Mouse (Mus musculus) forebrain, postnatal 0 days (tissue): Measurements from ENCODE around the gene Ttc41. TPM values are rescaled to one million over a fixed set of nuclear protein-coding genes. Genes with fewer than 3 reads are reported as not detected.

Source experiments
- ATAC-seq: fragments of 200-750 bp; cut with Nextera tagmentation; 2 replicates; pipeline ENCODE4 v1.8.0; 2017; ENCODE audit warnings: mild to moderate bottlenecking, moderate library complexity
- DNase-seq: peaks from one replicate; pipeline ENCODE4 v3.0.0-alpha.2; 2015
- H3K27ac ChIP-seq: fragments of 300-500 bp; sonication (generic); 2 replicates; pipeline ENCODE4 v1.5.1; 2014; ENCODE audit warnings: low read depth, mild to moderate bottlenecking, antibody characterized with exemption, low read length, moderate library complexity, mixed read lengths
- H3K27me3 ChIP-seq: fragments of 300-500 bp; sonication (generic); 2 replicates; pipeline ENCODE4 v1.6.1; 2014; ENCODE audit warnings: mild to moderate bottlenecking, low read length, mixed read lengths; ENCODE audit not compliant: insufficient read depth
- H3K36me3 ChIP-seq: fragments of 300-500 bp; sonication (generic); 2 replicates; pipeline ENCODE4 v1.6.1; 2014; ENCODE audit warnings: mild to moderate bottlenecking, moderate library complexity; ENCODE audit not compliant: insufficient read depth
- H3K4me1 ChIP-seq: fragments of 300-500 bp; sonication (generic); 2 replicates; pipeline ENCODE4 v1.6.1; 2014; ENCODE audit warnings: antibody characterized with exemption; ENCODE audit not compliant: insufficient read depth
- H3K4me2 ChIP-seq: fragments of 300-500 bp; sonication (generic); 2 replicates; pipeline ENCODE4 v1.6.1; 2014; ENCODE audit warnings: low read depth, mild to moderate bottlenecking, moderate library complexity
- H3K4me3 ChIP-seq: fragments of 300-500 bp; sonication (generic); 2 replicates; pipeline ENCODE4 v1.5.1; 2014; ENCODE audit warnings: low read depth, low read length, mixed read lengths
- H3K9ac ChIP-seq: fragments of 300-500 bp; sonication (generic); 2 replicates; pipeline ENCODE4 v1.6.1; 2014; ENCODE audit warnings: mild to moderate bottlenecking
- H3K9me3 ChIP-seq: fragments of 300-500 bp; sonication (generic); 2 replicates; pipeline ENCODE4 v1.6.1; 2016; ENCODE audit warnings: low read length
- CTCF ChIP-seq: sonication (generic); IDR thresholded peaks from 2 replicates; pipeline ENCODE4 v1.5.1; 2016; ENCODE audit warnings: antibody characterized with exemption, control low read depth, low read depth
- WGBS: fragments of 180-500 bp; shearing (Covaris S2); extraction: QIAGEN DNeasy Blood & Tissue Kit; methylation state at CpG from one replicate; pipeline ENCODE4 v1.1.7; 2014; 5-methylcytosine and 5-hydroxymethylcytosine counted together
- polyA plus RNA-seq: library from polyadenylated mRNA; unstranded; fragments of >200 nt; fragmentation: Nextera tagmentation; extraction: Ambion mirVana; gene quantifications from 2 replicates; pipeline ENCODE4 v1.2.1, GENCODE M21; 2015
- total RNA-seq: library from RNA; depleted of rRNA; stranded (reverse); fragments of >200 nt; gene quantifications from 2 replicates; pipeline ENCODE4 v1.2.3, GENCODE M21; 2014

Ttc41 gene
- total and polyA plus RNA-seq, 2 experiments from 2014 or later, result 1.2 to 1.6 TPM

DNA sequence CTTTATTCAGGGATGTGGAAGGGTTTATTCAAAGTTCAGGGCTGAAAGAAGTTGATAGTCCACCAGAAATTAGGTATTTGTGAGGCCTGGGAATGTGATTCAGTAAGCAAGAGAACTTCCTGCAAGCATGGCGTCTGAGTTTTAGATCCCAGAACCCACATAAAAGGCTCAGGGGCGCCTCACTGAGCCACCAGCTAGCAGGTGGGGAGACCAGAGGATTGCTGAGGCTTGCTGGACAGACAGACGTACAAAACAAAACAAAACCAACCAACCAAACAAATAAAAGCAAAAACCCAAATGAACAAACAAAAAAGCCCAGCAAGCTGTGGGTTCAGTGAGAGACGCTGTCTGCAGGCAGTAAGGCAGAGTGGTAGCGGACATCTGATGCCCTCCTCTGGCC, 77.0 kb downstream of the Ttc41 start:
- no peak for TF ChIP-seq CTCF
- Histone ChIP-seq H3K27me3 (no peaks in the 10 kb centered on the region), H3K27ac (no peak overlapping the region), H3K9ac (no peak overlapping the region), H3K36me3 (no peaks in the 10 kb centered on the region), H3K4me3 (no peak overlapping the region), H3K9me3 (no peaks in the 10 kb centered on the region), H3K4me1 (0 out of 2 replicates have a peak, but pooled peaks cover 5% of the 10 kb centered on the region), H3K4me2 (no peak overlapping the region)
- no peak for ATAC-seq
- 32% methylated on average over 5 of the region's 5 CpGs for WGBS
- no peak for DNase-seq

DNA sequence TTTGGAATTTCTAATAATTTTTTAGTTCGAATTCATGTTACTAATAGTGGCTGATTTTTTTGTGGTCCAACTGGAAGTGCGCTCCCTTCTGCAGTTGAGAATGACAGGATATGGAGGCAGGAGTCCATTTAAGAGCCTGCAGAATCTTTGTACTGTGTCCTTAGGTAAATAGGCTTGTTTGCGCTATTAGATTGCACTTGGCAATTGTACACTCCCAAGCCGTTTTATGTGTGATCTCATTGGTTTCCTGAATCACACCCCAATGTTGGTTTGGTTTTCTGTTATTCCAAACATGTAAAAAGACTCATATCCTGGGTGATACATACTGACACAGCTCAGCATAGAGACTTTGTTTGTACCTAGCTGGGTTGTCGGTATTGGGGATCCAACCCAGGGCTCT, 78.0 kb downstream of the Ttc41 start:
- DNase-seq (no peak), ATAC-seq (no peak)
- Histone ChIP-seq H3K4me3 (no peak overlapping the region), H3K36me3 (no peaks in the 10 kb centered on the region), H3K4me1 (no peaks in the 10 kb centered on the region), H3K4me2 (no peak overlapping the region), H3K27ac (no peak overlapping the region), H3K9ac (no peak overlapping the region), H3K9me3 (no peaks in the 10 kb centered on the region), H3K27me3 (no peaks in the 10 kb centered on the region)
- WGBS, result 75% methylated on average over 5 of the region's 5 CpGs
- TF ChIP-seq CTCF, result no peak

DNA sequence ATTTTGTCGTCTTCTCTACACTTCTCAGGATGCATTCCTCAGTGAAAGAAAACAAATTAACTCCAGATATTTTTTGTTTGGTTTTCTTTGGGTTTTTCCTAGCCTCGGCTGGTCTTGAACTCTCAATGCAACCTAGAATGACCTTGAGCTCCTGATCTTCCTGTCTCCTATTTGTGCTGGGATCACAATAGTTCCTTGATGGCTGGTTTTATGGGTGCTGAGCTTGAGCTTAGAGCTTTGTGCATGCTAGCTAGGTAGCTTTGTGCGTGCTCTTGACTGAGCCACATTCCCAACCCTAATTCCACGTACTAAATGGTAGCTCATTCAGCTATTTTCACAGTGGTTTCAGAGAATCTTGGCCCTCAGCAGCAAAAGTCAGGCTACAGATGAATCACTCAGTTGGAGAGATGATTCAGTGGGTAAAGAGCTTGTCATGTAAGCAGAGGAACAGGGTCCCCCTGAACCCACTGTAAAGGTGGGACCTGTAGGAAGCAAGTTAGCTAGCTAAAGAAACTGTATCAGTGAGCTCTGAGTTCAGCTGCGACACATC, 78.6 kb downstream of the Ttc41 start:
- ATAC-seq, result no peak
- H3K9me3 ChIP-seq, result no peaks in the 10 kb centered on the region
- 83% methylated on average over 5 of the region's 5 CpGs for WGBS
- H3K27me3 ChIP-seq, result no peaks in the 10 kb centered on the region
- H3K9ac ChIP-seq, result no peak overlapping the region
- DNase-seq, result no peak
- H3K4me1 ChIP-seq, result no peaks in the 10 kb centered on the region
- no peak overlapping the region for H3K4me2 ChIP-seq
- no peak for TF ChIP-seq CTCF
- no peaks in the 10 kb centered on the region for H3K36me3 ChIP-seq
- H3K4me3 ChIP-seq, result no peak overlapping the region
- H3K27ac ChIP-seq, result no peak overlapping the region

DNA sequence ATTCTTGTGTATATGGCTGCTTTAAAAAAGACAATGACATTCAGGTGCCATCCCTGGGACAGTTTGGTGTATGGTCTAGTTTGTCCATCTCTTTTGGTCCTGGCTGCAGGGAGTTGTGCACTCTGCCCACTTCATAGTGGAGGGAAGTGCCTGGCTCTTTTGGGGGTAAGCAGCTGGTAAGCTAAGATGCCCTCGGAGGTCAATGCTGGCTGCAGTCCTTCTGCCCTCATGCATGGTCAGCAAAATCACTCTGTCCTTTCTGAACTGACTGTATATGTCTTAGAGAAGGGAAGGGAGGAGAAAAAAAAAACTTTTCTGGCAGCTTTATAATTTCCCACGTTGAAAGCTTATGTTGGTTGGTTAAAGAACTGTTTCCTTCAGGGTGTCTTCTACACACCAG, 79.8 kb downstream of the Ttc41 start:
- H3K9ac ChIP-seq, result no peak overlapping the region
- H3K27me3 ChIP-seq, result no peaks in the 10 kb centered on the region
- 67% methylated on average over 2 of the region's 2 CpGs for WGBS
- H3K36me3 ChIP-seq, result no peaks in the 10 kb centered on the region
- ATAC-seq (no peak), DNase-seq (no peak)
- no peaks in the 10 kb centered on the region for H3K9me3 ChIP-seq
- H3K4me1 ChIP-seq, result no peaks in the 10 kb centered on the region
- no peak for TF ChIP-seq CTCF
- no peak overlapping the region for H3K4me3 ChIP-seq
- H3K27ac ChIP-seq, result no peak overlapping the region
- H3K4me2 ChIP-seq, result no peak overlapping the region

DNA sequence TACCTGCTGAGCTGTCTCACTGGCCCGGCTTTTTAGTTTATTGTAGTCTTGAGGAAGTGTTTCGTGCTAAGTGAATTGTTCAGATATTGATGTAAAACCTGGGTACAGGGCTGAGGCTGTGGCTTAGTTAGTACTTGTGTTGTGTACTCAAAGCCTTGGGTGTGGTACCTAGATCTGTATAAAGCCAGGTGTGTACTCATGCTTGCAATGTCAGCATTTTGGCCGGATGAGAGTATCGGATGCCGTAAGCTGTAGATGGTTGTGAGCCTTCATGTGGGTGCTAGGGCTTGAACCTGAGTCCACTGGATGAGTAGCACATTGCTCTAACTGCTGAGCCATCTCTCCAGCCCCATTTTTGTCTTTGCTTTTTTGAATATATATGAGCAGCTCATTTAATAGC, 80.5 kb downstream of the Ttc41 start:
- no peak for ATAC-seq
- no peak for TF ChIP-seq CTCF
- H3K4me2 ChIP-seq, result no peak overlapping the region
- no peak overlapping the region for H3K27ac ChIP-seq
- no peaks in the 10 kb centered on the region for H3K36me3 ChIP-seq
- DNase-seq, result no peak
- H3K4me3 ChIP-seq, result no peak overlapping the region
- H3K27me3 ChIP-seq, result no peaks in the 10 kb centered on the region
- H3K4me1 ChIP-seq, result no peaks in the 10 kb centered on the region
- WGBS, result 97% methylated on average over 5 of the region's 5 CpGs
- H3K9me3 ChIP-seq, result no peaks in the 10 kb centered on the region
- no peak overlapping the region for H3K9ac ChIP-seq

DNA sequence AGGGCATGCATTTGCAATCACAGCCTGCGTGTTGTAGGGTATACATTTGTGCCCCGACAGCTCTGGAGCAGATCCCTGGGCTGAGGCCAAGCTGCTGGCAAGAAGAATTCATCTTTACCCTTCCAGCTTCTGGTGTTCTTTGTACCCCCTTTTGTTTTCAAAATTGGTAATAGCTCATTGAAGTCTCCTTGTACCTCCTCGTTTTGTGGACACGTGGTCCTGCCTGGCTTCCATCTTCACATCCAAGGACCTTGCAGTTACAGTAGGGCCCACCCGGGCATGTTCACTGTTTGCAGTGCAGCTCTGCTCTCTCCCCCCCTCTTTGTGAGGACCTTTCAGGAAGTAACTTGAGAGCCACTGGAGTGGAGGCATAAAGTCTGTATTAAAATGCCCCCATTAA, 82.6 kb downstream of the Ttc41 start:
- WGBS, result 21% methylated on average over 5 of the region's 5 CpGs
- Histone ChIP-seq H3K4me3 (no peak overlapping the region), H3K9ac (no peak overlapping the region), H3K36me3 (no peaks in the 10 kb centered on the region), H3K4me1 (no peaks in the 10 kb centered on the region; the same call in 1 of the 2 replicates), H3K27me3 (no peaks in the 10 kb centered on the region), H3K9me3 (no peaks in the 10 kb centered on the region), H3K4me2 (no peak overlapping the region), H3K27ac (no peak overlapping the region)
- TF ChIP-seq CTCF, result no peak
- no peak for DNase-seq
- ATAC-seq, result no peak

DNA sequence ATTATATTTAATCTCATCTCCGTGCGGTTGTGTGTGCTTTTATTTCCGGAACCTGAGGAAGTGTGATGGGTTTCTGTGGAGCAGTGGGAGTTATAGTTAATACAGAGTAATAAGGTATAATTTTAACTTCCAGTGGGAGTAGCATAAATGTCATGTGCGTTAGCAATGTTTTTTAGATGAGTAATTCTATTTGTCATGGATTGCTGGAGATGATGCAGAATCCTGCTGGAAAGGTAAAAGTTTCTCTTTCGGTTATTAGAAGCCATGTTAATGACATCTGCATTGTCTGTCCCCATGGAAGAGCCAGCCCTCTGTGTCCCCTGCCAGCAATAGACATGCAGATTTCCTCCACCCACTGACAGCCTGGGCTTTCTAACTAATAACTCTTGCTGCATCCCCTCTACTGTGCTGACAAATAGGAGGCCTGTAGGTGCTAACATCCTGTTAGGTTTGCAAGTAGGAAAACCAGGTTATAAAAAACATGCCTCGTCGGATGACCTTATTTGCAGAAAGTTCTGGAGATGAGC, 83.6 kb downstream of the Ttc41 start:
- no peak for DNase-seq
- peak; percentile 53; the same call in 1 of the 2 replicates for ATAC-seq
- 78% methylated on average over 7 of the region's 7 CpGs for WGBS

More for the DNA sequence above, 83.6 kb downstream of the Ttc41 start:
- H3K27ac ChIP-seq, result no peak overlapping the region
- no peak overlapping the region for H3K4me3 ChIP-seq
- no peaks in the 10 kb centered on the region for H3K36me3 ChIP-seq
- H3K27me3 ChIP-seq, result no peaks in the 10 kb centered on the region
- H3K9ac ChIP-seq, result no peak overlapping the region
- H3K4me2 ChIP-seq, result no peak overlapping the region
- no peaks in the 10 kb centered on the region for H3K9me3 ChIP-seq
- TF ChIP-seq CTCF, result no peak
- H3K4me1 ChIP-seq, result no peaks in the 10 kb centered on the region; the same call in 1 of the 2 replicates
